Mouse (Mus musculus): ENCODE results near the gene Litaf. TPM values are rescaled to one million over a fixed set of nuclear protein-coding genes. Genes with fewer than 3 reads are reported as not detected.
A peak's percentile ranks its signal among the peaks of the same experiment; 100 is the strongest.

Litaf gene
- total and polyA plus RNA-seq, 3 experiments: 97.5 to 178 (median 154) TPM

DNA sequence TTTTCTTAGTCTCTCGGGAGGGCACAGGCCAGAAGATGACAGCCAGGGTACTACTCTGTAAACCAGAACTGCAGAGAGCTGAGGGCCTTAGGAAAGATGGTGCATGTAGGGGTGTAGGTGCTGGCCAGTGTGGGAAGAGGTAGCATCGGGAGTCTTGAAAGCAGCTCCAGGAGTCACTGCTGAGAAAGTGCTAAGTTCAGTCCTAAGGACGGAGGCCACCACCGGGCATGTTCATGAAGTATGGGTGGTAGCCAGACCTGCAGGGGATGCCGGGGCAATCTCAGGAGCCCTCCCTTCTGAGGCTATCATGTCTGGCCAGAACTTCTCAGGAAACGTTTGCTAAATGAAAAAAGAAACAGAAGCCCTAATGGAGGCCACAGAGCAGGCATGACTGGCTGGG is 3.3 kb upstream of the Litaf start:
- dilution Hi-C loops (cut with MboI; ENCODE audit: extremely low pct_ligation_motif_present, extremely low pct_unique_long_range_greater_than_20kb, low sequenced_read_pairs): no loop called here
- H3K4me3 ChIP-seq (replicated peaks in 1 of 3; ENCODE audit: low read depth in 2 of 3, low read length in 2 of 3, poor library complexity in 1 of 3): peak overlapping the region; percentile 2 to 70 (median 54)

DNA sequence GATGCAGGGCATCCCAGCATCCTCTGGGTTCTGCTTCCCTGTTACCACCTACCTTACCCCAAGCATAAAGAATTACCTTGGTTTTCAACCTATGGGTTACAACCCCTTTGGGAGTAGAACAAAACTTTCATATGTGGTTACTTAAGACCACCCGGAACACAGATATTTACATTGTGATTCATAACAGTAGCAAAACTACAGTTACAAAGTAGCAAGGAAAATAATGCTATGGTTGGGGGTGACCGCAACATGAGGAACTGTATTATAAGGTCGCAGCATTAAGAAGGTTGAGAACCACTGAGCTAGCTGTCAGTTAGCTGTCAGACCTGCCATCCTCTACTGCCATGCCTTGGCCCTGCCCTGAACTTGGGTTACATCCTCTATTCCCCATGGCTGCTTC is 2.7 kb upstream of the Litaf start:
- no peaks in the 10 kb centered on the region for H3K27me3 ChIP-seq (replicated peaks)
- no peaks in the 10 kb centered on the region for H3K9me3 ChIP-seq (replicated peaks; ENCODE audit: low read length)
- H3K79me2 ChIP-seq (replicated peaks; ENCODE audit: control insufficient read depth, extremely low read depth, insufficient read depth, poor library complexity, severe bottlenecking): peaks cover 9% of the 10 kb centered on the region
- in situ Hi-C loops (cut with MboI; ENCODE audit: low pct_ligation_motif_present, low pct_unique_long_range_greater_than_20kb, low sequenced_read_pairs) (loop anchor here (5.0 kb wide), 1 partner anchor 34 kb away; no protein-coding TSS in a partner anchor), dilution Hi-C loops (cut with MboI; ENCODE audit: extremely low pct_ligation_motif_present, extremely low pct_unique_long_range_greater_than_20kb, low sequenced_read_pairs) (no loop called here)
- peak overlapping the region; percentile 45 for H3K4me2 ChIP-seq (ENCODE audit: insufficient read depth, low read depth, poor library complexity, severe bottlenecking)
- peak overlapping the region; percentile 4; the same call in 1 of the 2 replicates for H3K9ac ChIP-seq (ENCODE audit: insufficient read depth, low read depth)
- peak; percentile 75 for DNase-seq (ENCODE audit: extremely low read depth)
- peaks cover 42 to 84% of the 10 kb centered on the region in 2 experiments for H3K4me1 ChIP-seq (ENCODE audit: control insufficient read depth in 1 of 2, insufficient read depth in 2 of 2)
- peak overlapping the region in 2 of 3 experiments; percentile 54 to 70 for H3K4me3 ChIP-seq (replicated peaks in 1 of 3; ENCODE audit: low read depth in 2 of 3, low read length in 2 of 3, poor library complexity in 1 of 3)
- peak overlapping the region; percentile 59 for H3K27ac ChIP-seq (ENCODE audit: insufficient read depth, low read depth)
- H3K36me3 ChIP-seq (replicated peaks in 1 of 2; ENCODE audit: control insufficient read depth in 1 of 2, insufficient read depth in 1 of 2, low read length in 1 of 2): peaks cover 17 to 35% of the 10 kb centered on the region in 2 experiments
- 0 out of 2 replicates have a peak, but pooled peaks have one; percentile 19 for TF ChIP-seq TCF12 (IDR thresholded peaks at IDR 0.05; ENCODE audit: low read depth, low read length)
- no peak for TF ChIP-seq ZNF384 (IDR thresholded peaks at IDR 0.05; ENCODE audit: low read depth, low read length)
- peak; percentile 53; the same call in 1 of the 2 replicates for TF ChIP-seq JUN (IDR thresholded peaks at IDR 0.05; ENCODE audit: insufficient read depth, low read depth, low read length)
- TF ChIP-seq MAZ (IDR thresholded peaks at IDR 0.05; ENCODE audit: low read depth, low read length): no peak; the same call in 1 of the 2 replicates
- peak; percentile 89 for TF ChIP-seq IRF4 (IDR thresholded peaks at IDR 0.05; ENCODE audit: low read depth, low read length)
- peak; percentile 85 for TF ChIP-seq JUND (conservative IDR thresholded peaks at IDR 0.05; ENCODE audit: low read depth, low read length)
- peak; percentile 39; the same call in 1 of the 2 replicates for TF ChIP-seq RCOR1 (conservative IDR thresholded peaks at IDR 0.05; ENCODE audit: low read depth, low read length)
- TF ChIP-seq HCFC1 (IDR thresholded peaks at IDR 0.05; ENCODE audit: low read depth, low read length): peak; percentile 24; the same call in 1 of the 2 replicates
- TF ChIP-seq RAD21 (IDR thresholded peaks at IDR 0.05; ENCODE audit: low read depth, low read length): no peak
- no peak for TF ChIP-seq PAX5 (IDR thresholded peaks at IDR 0.05; ENCODE audit: low read length)
- TF ChIP-seq USF2 (conservative IDR thresholded peaks at IDR 0.05; ENCODE audit: low read depth, low read length): no peak
- TF ChIP-seq EP300 (IDR thresholded peaks at IDR 0.05; ENCODE audit: low read length): peak; percentile 84
- TF ChIP-seq CTCF (conservative IDR thresholded peaks at IDR 0.05 in 1 of 2, IDR thresholded peaks at IDR 0.05 in 1 of 2; ENCODE audit: low read depth in 2 of 2, low read length in 2 of 2): no peak
- no peak for TF ChIP-seq ZC3H11A (IDR thresholded peaks at IDR 0.05; ENCODE audit: low read depth, low read length)
- TF ChIP-seq E2F4 (IDR thresholded peaks at IDR 0.05; ENCODE audit: insufficient replicate concordance, low read depth, low read length): no peak
- TF ChIP-seq MAX (IDR thresholded peaks at IDR 0.05; ENCODE audit: low read length): 0 out of 2 replicates have a peak, but pooled peaks have one; percentile 13
- 0 out of 2 replicates have a peak, but pooled peaks have one; percentile 37 for TF ChIP-seq MYC (IDR thresholded peaks at IDR 0.05; ENCODE audit: low read depth, low read length)
- no peak for TF ChIP-seq SMC3 (IDR thresholded peaks at IDR 0.05; ENCODE audit: low read depth, low read length)
- no peak; the same call in 1 of the 2 replicates for TF ChIP-seq POLR2A (IDR thresholded peaks at IDR 0.05; ENCODE audit: low read depth, low read length)
- no peak for TF ChIP-seq NELFE (IDR thresholded peaks at IDR 0.05; ENCODE audit: low read depth, low read length)
- peak; percentile 74 for TF ChIP-seq BHLHE40 (IDR thresholded peaks at IDR 0.05; ENCODE audit: low read depth, low read length)
- TF ChIP-seq ZMIZ1 (IDR thresholded peaks at IDR 0.05; ENCODE audit: low read depth, low read length): no peak
- no peak for TF ChIP-seq CHD1 (IDR thresholded peaks at IDR 0.05; ENCODE audit: low read depth, low read length)
- TF ChIP-seq SIN3A (IDR thresholded peaks at IDR 0.05; ENCODE audit: low read length): peak; percentile 80; the same call in 1 of the 2 replicates
- TF ChIP-seq CHD2 (IDR thresholded peaks at IDR 0.05; ENCODE audit: low read length): peak; percentile 22; the same call in 1 of the 2 replicates
- TF ChIP-seq ZKSCAN1 (IDR thresholded peaks at IDR 0.05; ENCODE audit: borderline replicate concordance, low read depth, low read length): no peak
- TF ChIP-seq UBTF (IDR thresholded peaks at IDR 0.05; ENCODE audit: low read depth, low read length): no peak
- TF ChIP-seq USF1 (IDR thresholded peaks at IDR 0.05; ENCODE audit: low read depth, low read length): no peak
- TF ChIP-seq NRF1 (IDR thresholded peaks at IDR 0.05; ENCODE audit: low read depth, low read length): no peak
- TF ChIP-seq ELF1 (IDR thresholded peaks at IDR 0.05; ENCODE audit: low read depth, low read length): 0 out of 2 replicates have a peak, but pooled peaks have one; percentile 19

More for the DNA sequence above, 3.3 kb upstream of the Litaf start:
- in situ Hi-C loops (cut with MboI; ENCODE audit: low pct_ligation_motif_present, low pct_unique_long_range_greater_than_20kb, low sequenced_read_pairs): loop anchor here (5.0 kb wide), 1 partner anchor 33 kb away; no protein-coding TSS in a partner anchor
- TF ChIP-seq HCFC1 (IDR thresholded peaks at IDR 0.05; ENCODE audit: low read depth, low read length): 0 out of 2 replicates have a peak, but pooled peaks have one; percentile 4
- TF ChIP-seq ZC3H11A (IDR thresholded peaks at IDR 0.05; ENCODE audit: low read depth, low read length): no peak
- no peak for TF ChIP-seq BHLHE40 (IDR thresholded peaks at IDR 0.05; ENCODE audit: low read depth, low read length)
- TF ChIP-seq RAD21 (IDR thresholded peaks at IDR 0.05; ENCODE audit: low read depth, low read length): no peak
- TF ChIP-seq JUN (IDR thresholded peaks at IDR 0.05; ENCODE audit: insufficient read depth, low read depth, low read length): no peak
- TF ChIP-seq ELF1 (IDR thresholded peaks at IDR 0.05; ENCODE audit: low read depth, low read length): no peak
- no peak for TF ChIP-seq ZNF384 (IDR thresholded peaks at IDR 0.05; ENCODE audit: low read depth, low read length)
- peak overlapping the region; percentile 4; the same call in 1 of the 2 replicates for H3K9ac ChIP-seq (ENCODE audit: insufficient read depth, low read depth)
- H3K27me3 ChIP-seq (replicated peaks): no peaks in the 10 kb centered on the region
- H3K4me1 ChIP-seq (ENCODE audit: control insufficient read depth in 1 of 2, insufficient read depth in 2 of 2): peaks cover 38 to 84% of the 10 kb centered on the region in 2 experiments
- H3K79me2 ChIP-seq (replicated peaks; ENCODE audit: control insufficient read depth, extremely low read depth, insufficient read depth, poor library complexity, severe bottlenecking): peaks cover 9% of the 10 kb centered on the region
- H3K9me3 ChIP-seq (replicated peaks; ENCODE audit: low read length): no peaks in the 10 kb centered on the region
- H3K4me2 ChIP-seq (ENCODE audit: insufficient read depth, low read depth, poor library complexity, severe bottlenecking): peak overlapping the region; percentile 45
- no peak for DNase-seq (ENCODE audit: extremely low read depth)
- H3K27ac ChIP-seq (ENCODE audit: insufficient read depth, low read depth): peak overlapping the region; percentile 59
- H3K36me3 ChIP-seq (replicated peaks in 1 of 2; ENCODE audit: control insufficient read depth in 1 of 2, insufficient read depth in 1 of 2, low read length in 1 of 2): peaks cover 23 to 41% of the 10 kb centered on the region in 2 experiments
